Mouse (Mus musculus): Measurements from ENCODE around the gene D930007J09Rik. TPM values are rescaled to one million over a fixed set of nuclear protein-coding genes. Genes with fewer than 3 reads are reported as not detected.

The D930007J09Rik gene
- polyA plus RNA-seq, 2 experiments: 1.5 TPM; not detected in 1

- 77% methylated on average over 3 of the region's 3 CpGs for WGBS
- Histone ChIP-seq H3K27ac (replicated peaks; ENCODE audit: low read depth, low read length) (no peak overlapping the region), H3K36me3 (ENCODE audit: control insufficient read depth, insufficient read depth, low read length) (no peaks in the 10 kb centered on the region), H3K4me1 (ENCODE audit: control insufficient read depth, insufficient read depth, low read length) (no peaks in the 10 kb centered on the region), H3K27me3 (ENCODE audit: control insufficient read depth, insufficient read depth, low read length) (no peaks in the 10 kb centered on the region), H3K9ac (ENCODE audit: low read depth, low read length, severe bottlenecking) (no peak overlapping the region), H3K9me3 (ENCODE audit: control insufficient read depth, low read length) (no peaks in the 10 kb centered on the region), H3K4me3 (replicated peaks; ENCODE audit: low read length) (no peak overlapping the region), H3K4me2 (replicated peaks; ENCODE audit: low read depth, low read length, severe bottlenecking) (no peak overlapping the region)
- DNase-seq (ENCODE audit: low spot score): no peak
- TF ChIP-seq POLR2A (IDR thresholded peaks at IDR 0.05; ENCODE audit: borderline replicate concordance, extremely low read depth, insufficient read depth, insufficient read length): no peak
- ATAC-seq (ENCODE audit: low FRiP score, low read depth): no peak
Measured at GRCm38 (mm10) chr13:32832776-32833175, 30.1 kb upstream of the D930007J09Rik start.

- H3K27me3 ChIP-seq (ENCODE audit: control insufficient read depth, insufficient read depth, low read length): no peaks in the 10 kb centered on the region
- no peaks in the 10 kb centered on the region for H3K9me3 ChIP-seq (ENCODE audit: control insufficient read depth, low read length)
- no peak overlapping the region for H3K4me2 ChIP-seq (replicated peaks; ENCODE audit: low read depth, low read length, severe bottlenecking)
- 86% methylated on average over 3 of the region's 3 CpGs for WGBS
- H3K4me1 ChIP-seq (ENCODE audit: control insufficient read depth, insufficient read depth, low read length): no peaks in the 10 kb centered on the region
- no peak overlapping the region for H3K27ac ChIP-seq (replicated peaks; ENCODE audit: low read depth, low read length)
- DNase-seq (ENCODE audit: low spot score) (no peak), ATAC-seq (ENCODE audit: low FRiP score, low read depth) (no peak)
- H3K4me3 ChIP-seq (replicated peaks; ENCODE audit: low read length): no peak overlapping the region
- H3K9ac ChIP-seq (ENCODE audit: low read depth, low read length, severe bottlenecking): no peak overlapping the region
- TF ChIP-seq POLR2A (IDR thresholded peaks at IDR 0.05; ENCODE audit: borderline replicate concordance, extremely low read depth, insufficient read depth, insufficient read length): no peak
- H3K36me3 ChIP-seq (ENCODE audit: control insufficient read depth, insufficient read depth, low read length): no peaks in the 10 kb centered on the region
Measured at GRCm38 (mm10) chr13:32831505-32832273, 29.0 kb upstream of the D930007J09Rik start.

GRCm38 (mm10) chr13:32828886-32829285 is 26.2 kb upstream of the D930007J09Rik start:
- H3K9ac ChIP-seq (ENCODE audit: low read depth, low read length, severe bottlenecking): no peak overlapping the region
- H3K27me3 ChIP-seq (ENCODE audit: control insufficient read depth, insufficient read depth, low read length): no peaks in the 10 kb centered on the region
- no peaks in the 10 kb centered on the region for H3K4me1 ChIP-seq (ENCODE audit: control insufficient read depth, insufficient read depth, low read length)
- no peak for TF ChIP-seq POLR2A (IDR thresholded peaks at IDR 0.05; ENCODE audit: borderline replicate concordance, extremely low read depth, insufficient read depth, insufficient read length)
- no peak for ATAC-seq (ENCODE audit: low FRiP score, low read depth)
- no peak overlapping the region for H3K27ac ChIP-seq (replicated peaks; ENCODE audit: low read depth, low read length)
- no peaks in the 10 kb centered on the region for H3K9me3 ChIP-seq (ENCODE audit: control insufficient read depth, low read length)
- no peak overlapping the region for H3K4me3 ChIP-seq (replicated peaks; ENCODE audit: low read length)
- WGBS: 68% methylated on average over 4 of the region's 4 CpGs
- no peak for DNase-seq (ENCODE audit: low spot score)
- H3K36me3 ChIP-seq (ENCODE audit: control insufficient read depth, insufficient read depth, low read length): no peaks in the 10 kb centered on the region
- no peak overlapping the region for H3K4me2 ChIP-seq (replicated peaks; ENCODE audit: low read depth, low read length, severe bottlenecking)

GRCm38 (mm10) chr13:32827951-32828350 is 25.3 kb upstream of the D930007J09Rik start:
- Histone ChIP-seq H3K27me3 (ENCODE audit: control insufficient read depth, insufficient read depth, low read length) (no peaks in the 10 kb centered on the region), H3K9ac (ENCODE audit: low read depth, low read length, severe bottlenecking) (no peak overlapping the region), H3K4me2 (replicated peaks; ENCODE audit: low read depth, low read length, severe bottlenecking) (no peak overlapping the region), H3K4me1 (ENCODE audit: control insufficient read depth, insufficient read depth, low read length) (no peaks in the 10 kb centered on the region), H3K36me3 (ENCODE audit: control insufficient read depth, insufficient read depth, low read length) (no peaks in the 10 kb centered on the region), H3K9me3 (ENCODE audit: control insufficient read depth, low read length) (no peaks in the 10 kb centered on the region), H3K27ac (replicated peaks; ENCODE audit: low read depth, low read length) (no peak overlapping the region), H3K4me3 (replicated peaks; ENCODE audit: low read length) (no peak overlapping the region)
- no peak for TF ChIP-seq POLR2A (IDR thresholded peaks at IDR 0.05; ENCODE audit: borderline replicate concordance, extremely low read depth, insufficient read depth, insufficient read length)
- 56% methylated on average over 4 of the region's 4 CpGs for WGBS
- ATAC-seq (ENCODE audit: low FRiP score, low read depth) (no peak), DNase-seq (ENCODE audit: low spot score) (peak; percentile 23)

GRCm38 (mm10) chr13:32827111-32827822 is 24.6 kb upstream of the D930007J09Rik start:
- 80% methylated on average over 3 of the region's 3 CpGs for WGBS
- no peak overlapping the region for H3K4me3 ChIP-seq (replicated peaks; ENCODE audit: low read length)
- no peaks in the 10 kb centered on the region for H3K4me1 ChIP-seq (ENCODE audit: control insufficient read depth, insufficient read depth, low read length)
- no peaks in the 10 kb centered on the region for H3K9me3 ChIP-seq (ENCODE audit: control insufficient read depth, low read length)
- no peaks in the 10 kb centered on the region for H3K27me3 ChIP-seq (ENCODE audit: control insufficient read depth, insufficient read depth, low read length)
- H3K27ac ChIP-seq (replicated peaks; ENCODE audit: low read depth, low read length): no peak overlapping the region
- DNase-seq (ENCODE audit: low spot score): no peak
- no peak overlapping the region for H3K9ac ChIP-seq (ENCODE audit: low read depth, low read length, severe bottlenecking)
- H3K36me3 ChIP-seq (ENCODE audit: control insufficient read depth, insufficient read depth, low read length): no peaks in the 10 kb centered on the region
- H3K4me2 ChIP-seq (replicated peaks; ENCODE audit: low read depth, low read length, severe bottlenecking): no peak overlapping the region
- no peak for ATAC-seq (ENCODE audit: low FRiP score, low read depth)
- TF ChIP-seq POLR2A (IDR thresholded peaks at IDR 0.05; ENCODE audit: borderline replicate concordance, extremely low read depth, insufficient read depth, insufficient read length): no peak
